Mouse (Mus musculus) frontal cortex, adult (tissue): Measurements from ENCODE around the gene 4930562C15Rik.
A peak's percentile ranks its signal among the peaks of the same experiment; 100 is the strongest.
"Not testable (repeated sequence)": the region's sequence is repeated elsewhere in the genome, so short reads cannot be mapped to it uniquely, and the experiment has no call there.

Experiments used
- ATAC-seq: cut with Nextera tagmentation; 2 replicates; pipeline ENCODE4 v1.9.2; 2017; ENCODE audit warnings: mild to moderate bottlenecking, moderate library complexity, mixed read lengths; ENCODE audit not compliant: low TSS enrichment

4930562C15Rik gene

GRCm38 (mm10) chr16:4835191-4835590 is at the start of gene 4930562C15Rik:
4930562C15Rik (plus strand) TSS chr16:4835416.
- ATAC-seq = no peak

GRCm38 (mm10) chr16:4785706-4786105 is 49.5 kb upstream of the 4930562C15Rik start:
- ATAC-seq = no peak

GRCm38 (mm10) chr16:4788176-4788575 is 47.0 kb upstream of the 4930562C15Rik start:
- no peak for ATAC-seq

- peak; percentile 31; the same call in 1 of the 2 replicates for ATAC-seq
These were observed 45.9 kb upstream of the 4930562C15Rik start for GRCm38 (mm10) chr16:4789311-4789768.

- peak; percentile 97 for ATAC-seq
These were observed 45.2 kb upstream of the 4930562C15Rik start, which contains the start of gene Cdip1 for GRCm38 (mm10) chr16:4789810-4790559. Cdip1 (minus strand) TSS chr16:4790292.

- no peak for ATAC-seq
These were observed 43.9 kb upstream of the 4930562C15Rik start for GRCm38 (mm10) chr16:4791332-4791731.

GRCm38 (mm10) chr16:4796631-4797030 is 38.6 kb upstream of the 4930562C15Rik start:
- ATAC-seq = no peak

GRCm38 (mm10) chr16:4818349-4818748 is 16.9 kb upstream of the 4930562C15Rik start:
- ATAC-seq = no peak

- not testable (repeated sequence) for ATAC-seq
These were observed 10.8 kb upstream of the 4930562C15Rik start for GRCm38 (mm10) chr16:4824466-4824865.

GRCm38 (mm10) chr16:4827639-4828038 is 7.6 kb upstream of the 4930562C15Rik start:
- no peak for ATAC-seq

GRCm38 (mm10) chr16:4829271-4829900 is 5.8 kb upstream of the 4930562C15Rik start:
- ATAC-seq = no peak

GRCm38 (mm10) chr16:4831650-4832419 is 3.4 kb upstream of the 4930562C15Rik start:
- ATAC-seq = peak; percentile 79

- peak; percentile 80; the same call in 1 of the 2 replicates for ATAC-seq
These were observed 1.4 kb upstream of the 4930562C15Rik start for GRCm38 (mm10) chr16:4833858-4834257.

GRCm38 (mm10) chr16:4837631-4838030 is 2.4 kb downstream of the 4930562C15Rik start:
- peak; percentile 65; the same call in 1 of the 2 replicates for ATAC-seq

- ATAC-seq = peak; percentile 27; the same call in 1 of the 2 replicates
These were observed 4.3 kb downstream of the 4930562C15Rik start for GRCm38 (mm10) chr16:4839552-4839951.

GRCm38 (mm10) chr16:4840231-4840630 is 5.0 kb downstream of the 4930562C15Rik start:
- ATAC-seq = no peak

- no peak for ATAC-seq
These were observed 11.8 kb downstream of the 4930562C15Rik start for GRCm38 (mm10) chr16:4847041-4847440.

- ATAC-seq = no peak
These were observed 12.9 kb downstream of the 4930562C15Rik start for GRCm38 (mm10) chr16:4848090-4848489.

GRCm38 (mm10) chr16:4850361-4850760 is 15.1 kb downstream of the 4930562C15Rik start:
- no peak for ATAC-seq

- ATAC-seq = no peak
These were observed 15.9 kb downstream of the 4930562C15Rik start for GRCm38 (mm10) chr16:4850938-4851628.

- ATAC-seq = no peak
These were observed 19.9 kb downstream of the 4930562C15Rik start for GRCm38 (mm10) chr16:4855046-4855650.
